Mouse (Mus musculus) embryo, embryonic 10.5 days (tissue): ENCODE data around the gene Gm17332.
"Not testable (repeated sequence)": the region's sequence is repeated elsewhere in the genome, so short reads cannot be mapped to it uniquely, and the experiment has no call there.

ENCODE experiments used
- DNase-seq: peaks from one replicate; pipeline ENCODE4 v3.0.0-alpha.2; 2015; ENCODE audit warnings: low spot score

The Gm17332 gene

DNA sequence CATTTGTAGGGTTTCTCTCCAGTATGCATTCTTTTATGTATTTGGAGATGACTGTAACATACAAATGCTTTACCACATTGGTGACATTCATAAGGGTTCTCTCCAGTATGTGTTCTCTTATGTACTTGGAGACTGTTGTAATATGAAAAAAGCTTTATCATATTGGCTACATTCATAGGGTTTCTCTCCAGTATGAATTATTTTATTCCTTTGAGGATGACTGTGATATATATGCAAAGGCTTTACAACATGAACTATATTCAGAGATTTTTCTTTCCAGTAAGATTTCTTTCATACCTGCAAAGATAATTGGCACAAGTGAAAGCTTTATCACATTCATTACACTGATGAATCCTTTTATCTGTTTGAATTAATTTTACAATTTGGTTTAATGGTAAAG, at the start of gene Gm17332:
Gene Gm17332, minus strand, starts transcription at position 101 of the 400 bp plus-strand sequence.
- no peak for DNase-seq

GRCm38 (mm10) chr11:31229966-31230365, 47.7 kb upstream of the Gm17332 start:
- no peak for DNase-seq

DNA sequence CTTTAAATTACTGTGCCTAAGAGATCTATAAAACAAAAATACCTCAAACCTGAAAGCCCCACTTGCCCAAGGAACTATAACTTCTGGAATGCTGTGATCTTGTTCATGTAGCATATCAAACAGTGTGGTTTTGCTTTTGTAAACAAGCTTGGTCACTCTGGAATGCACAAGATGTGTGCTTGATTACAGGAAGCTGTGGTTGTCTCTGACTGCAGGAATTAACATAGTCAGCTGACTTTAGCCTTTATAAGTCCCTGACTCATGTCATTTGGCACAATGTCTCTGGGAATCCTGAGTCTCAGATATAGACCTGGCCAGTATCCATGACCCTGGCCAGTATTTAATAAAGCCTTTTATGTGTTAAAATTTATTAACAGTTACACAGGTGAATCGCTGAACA, 43.1 kb upstream of the Gm17332 start:
- DNase-seq, result no peak

- peak; percentile 5 for DNase-seq
Observed at GRCm38 (mm10) chr11:31218009-31218408, 35.7 kb upstream of the Gm17332 start.

- DNase-seq, result peak; percentile 2
Observed at GRCm38 (mm10) chr11:31195621-31196363, 13.5 kb upstream of the Gm17332 start.

- no peak for DNase-seq
Observed at GRCm38 (mm10) chr11:31194761-31195160, 12.5 kb upstream of the Gm17332 start.

DNA sequence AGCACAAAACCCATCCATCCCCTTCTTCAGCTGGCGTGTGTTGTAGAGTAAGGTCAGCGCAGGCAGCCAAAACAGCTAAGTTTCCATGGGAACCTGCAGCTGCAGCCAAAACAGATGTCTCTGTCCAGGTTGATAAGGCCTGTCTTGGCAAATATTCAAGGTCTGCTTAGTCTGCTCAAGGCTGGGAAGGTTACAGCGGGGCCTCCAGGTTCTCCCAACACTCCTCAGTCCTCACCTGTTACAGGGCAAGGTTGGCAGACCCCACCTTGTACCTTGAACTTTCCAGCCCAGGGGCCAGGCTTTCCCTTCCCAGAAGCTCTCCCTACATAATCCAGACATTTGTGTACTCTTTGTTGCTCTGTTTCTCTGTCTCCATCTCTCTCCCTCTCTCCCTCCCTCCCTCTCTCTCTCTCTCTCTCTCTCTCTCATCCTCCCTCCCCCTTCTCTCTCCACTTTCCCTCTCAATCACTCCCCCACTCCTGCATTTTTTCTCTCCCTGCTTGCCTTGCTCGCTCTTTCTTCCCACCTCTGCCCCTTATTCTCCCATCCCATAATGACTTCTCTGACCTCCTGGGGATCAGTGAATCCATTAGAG, 12.1 kb downstream of the Gm17332 start:
- peak; percentile 58 for DNase-seq

GRCm38 (mm10) chr11:31169161-31170051, 12.9 kb downstream of the Gm17332 start:
- DNase-seq, result peak; percentile 62

DNA sequence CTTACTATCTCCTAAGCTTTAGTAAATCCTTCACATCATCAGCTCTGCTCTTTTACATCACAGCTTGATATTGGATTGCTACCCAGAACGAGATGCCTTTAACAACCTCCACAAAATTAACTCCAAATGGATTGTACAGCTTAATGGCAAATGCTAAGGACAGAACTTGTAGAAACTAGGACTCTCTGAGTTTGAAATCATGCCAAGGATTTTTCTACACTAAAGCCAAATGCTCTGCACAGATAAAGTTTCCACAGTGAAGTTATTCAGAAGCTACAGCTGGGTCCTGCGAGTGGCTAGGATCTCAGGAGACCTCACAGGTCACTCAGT, 13.5 kb downstream of the Gm17332 start:
- DNase-seq, result peak; percentile 1

- no peak for DNase-seq
Observed at GRCm38 (mm10) chr11:31157021-31157420, 25.2 kb downstream of the Gm17332 start.

DNA sequence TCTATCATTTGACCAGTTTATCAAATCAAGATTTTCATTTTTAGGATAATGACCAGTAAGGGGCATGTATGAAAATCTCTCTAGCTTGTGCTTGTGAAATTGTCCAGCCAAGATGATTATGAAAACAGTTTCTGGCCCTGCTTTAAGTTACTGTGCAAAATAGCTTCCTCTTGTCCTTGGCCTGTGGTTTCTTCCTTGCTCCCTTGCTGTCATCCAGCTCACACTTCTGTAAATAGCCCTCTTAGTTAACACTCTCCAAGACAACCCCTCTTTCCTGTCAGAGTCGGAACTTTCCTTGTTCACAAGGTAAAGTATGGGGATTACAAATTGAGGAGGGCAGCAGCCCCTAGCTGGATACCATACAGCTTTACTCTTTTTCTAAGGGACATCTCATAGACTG, 43.9 kb downstream of the Gm17332 start:
- not testable (repeated sequence) for DNase-seq

GRCm38 (mm10) chr11:31134824-31135223, 47.4 kb downstream of the Gm17332 start:
- not testable (repeated sequence) for DNase-seq

DNA sequence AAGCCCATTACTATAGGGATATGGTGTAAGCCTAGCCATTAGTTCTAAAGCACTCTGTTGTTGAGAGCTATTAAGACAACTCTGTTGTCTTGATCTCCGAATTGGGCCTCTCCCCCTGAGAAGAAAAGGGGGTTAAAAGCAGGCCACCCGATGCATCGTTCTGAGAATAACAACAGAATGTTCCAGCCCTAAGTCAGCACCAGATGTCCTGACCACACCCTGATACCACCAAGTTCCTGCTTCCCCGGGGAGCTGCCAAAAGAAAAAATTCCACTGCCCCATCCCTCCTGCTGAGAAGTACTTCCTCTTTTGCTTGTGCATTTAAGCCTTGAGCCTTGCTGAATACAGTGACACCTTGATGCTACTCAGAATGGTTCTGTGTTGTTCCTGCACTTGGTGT, 48.5 kb downstream of the Gm17332 start:
- DNase-seq, result not testable (repeated sequence)
